Mouse (Mus musculus) forebrain, postnatal 0 days (tissue): ENCODE measurements at regions not wholly inside any gene's neighbourhood (a gene's known extent, or its start where the extent isn't known, plus 50 kb on each side); places are given as distances from the start of the nearest gene placed in this dataset.

ENCODE experiments used
- ATAC-seq: fragments of 200-750 bp; cut with Nextera tagmentation; 2 replicates; pipeline ENCODE4 v1.8.0; 2017; ENCODE audit warnings: mild to moderate bottlenecking, moderate library complexity
- DNase-seq: peaks from one replicate; pipeline ENCODE4 v3.0.0-alpha.2; 2015
- H3K27ac ChIP-seq: fragments of 300-500 bp; sonication (generic); 2 replicates; pipeline ENCODE4 v1.5.1; 2014; ENCODE audit warnings: low read depth, mild to moderate bottlenecking, antibody characterized with exemption, low read length, moderate library complexity, mixed read lengths
- H3K27me3 ChIP-seq: fragments of 300-500 bp; sonication (generic); 2 replicates; pipeline ENCODE4 v1.6.1; 2014; ENCODE audit warnings: mild to moderate bottlenecking, low read length, mixed read lengths; ENCODE audit not compliant: insufficient read depth
- H3K36me3 ChIP-seq: fragments of 300-500 bp; sonication (generic); 2 replicates; pipeline ENCODE4 v1.6.1; 2014; ENCODE audit warnings: mild to moderate bottlenecking, moderate library complexity; ENCODE audit not compliant: insufficient read depth
- H3K4me1 ChIP-seq: fragments of 300-500 bp; sonication (generic); 2 replicates; pipeline ENCODE4 v1.6.1; 2014; ENCODE audit warnings: antibody characterized with exemption; ENCODE audit not compliant: insufficient read depth
- H3K4me2 ChIP-seq: fragments of 300-500 bp; sonication (generic); 2 replicates; pipeline ENCODE4 v1.6.1; 2014; ENCODE audit warnings: low read depth, mild to moderate bottlenecking, moderate library complexity
- H3K4me3 ChIP-seq: fragments of 300-500 bp; sonication (generic); 2 replicates; pipeline ENCODE4 v1.5.1; 2014; ENCODE audit warnings: low read depth, low read length, mixed read lengths
- H3K9ac ChIP-seq: fragments of 300-500 bp; sonication (generic); 2 replicates; pipeline ENCODE4 v1.6.1; 2014; ENCODE audit warnings: mild to moderate bottlenecking
- H3K9me3 ChIP-seq: fragments of 300-500 bp; sonication (generic); 2 replicates; pipeline ENCODE4 v1.6.1; 2016; ENCODE audit warnings: low read length
- CTCF ChIP-seq: sonication (generic); IDR thresholded peaks from 2 replicates; pipeline ENCODE4 v1.5.1; 2016; ENCODE audit warnings: antibody characterized with exemption, control low read depth, low read depth
- WGBS: fragments of 180-500 bp; shearing (Covaris S2); extraction: QIAGEN DNeasy Blood & Tissue Kit; methylation state at CpG from one replicate; pipeline ENCODE4 v1.1.7; 2014; 5-methylcytosine and 5-hydroxymethylcytosine counted together

GRCm38 (mm10) chr2:50914176-50914575 lies 234.7 kb downstream of the Rnd3 start:
- Histone ChIP-seq H3K4me3 (no peak overlapping the region), H3K9me3 (no peaks in the 10 kb centered on the region), H3K27ac (no peak overlapping the region), H3K4me1 (peaks cover 7% of the 10 kb centered on the region; the same call in 1 of the 2 replicates), H3K9ac (no peak overlapping the region), H3K4me2 (no peak overlapping the region), H3K36me3 (no peaks in the 10 kb centered on the region), H3K27me3 (no peaks in the 10 kb centered on the region)
- ATAC-seq (no peak), DNase-seq (no peak)
- no peak for TF ChIP-seq CTCF

GRCm38 (mm10) chr2:50908762-50909161 lies 240.1 kb downstream of the Rnd3 start:
- no peaks in the 10 kb centered on the region for H3K27me3 ChIP-seq
- no peaks in the 10 kb centered on the region for H3K36me3 ChIP-seq
- no peaks in the 10 kb centered on the region for H3K9me3 ChIP-seq
- H3K4me3 ChIP-seq: no peak overlapping the region
- WGBS: 91% methylated on average over 3 of the region's 3 CpGs
- no peak overlapping the region for H3K4me2 ChIP-seq
- no peak for ATAC-seq
- no peak overlapping the region for H3K9ac ChIP-seq
- H3K27ac ChIP-seq: no peak overlapping the region
- TF ChIP-seq CTCF: no peak
- DNase-seq: no peak
- H3K4me1 ChIP-seq: no peaks in the 10 kb centered on the region

GRCm38 (mm10) chr2:50902701-50903100 lies 246.2 kb downstream of the Rnd3 start:
- ATAC-seq: peak; percentile 59
- no peaks in the 10 kb centered on the region for H3K27me3 ChIP-seq
- H3K4me2 ChIP-seq: peak overlapping the region; percentile 35
- TF ChIP-seq CTCF: no peak
- peak; percentile 59 for DNase-seq
- peaks cover 4% of the 10 kb centered on the region; the same call in 1 of the 2 replicates for H3K4me1 ChIP-seq
- 24% methylated on average over 8 of the region's 8 CpGs for WGBS
- H3K9me3 ChIP-seq: no peaks in the 10 kb centered on the region
- no peaks in the 10 kb centered on the region for H3K36me3 ChIP-seq
- H3K9ac ChIP-seq: no peak overlapping the region
- peak overlapping the region; percentile 54; the same call in 1 of the 2 replicates for H3K27ac ChIP-seq
- H3K4me3 ChIP-seq: peak overlapping the region; percentile 13; the same call in 1 of the 2 replicates

- no peaks in the 10 kb centered on the region for H3K9me3 ChIP-seq
- no peak for TF ChIP-seq CTCF
- H3K4me1 ChIP-seq: peaks cover 4% of the 10 kb centered on the region; the same call in 1 of the 2 replicates
- peak; percentile 61 for ATAC-seq
- H3K27me3 ChIP-seq: no peaks in the 10 kb centered on the region
- peak overlapping the region; percentile 35 for H3K4me2 ChIP-seq
- WGBS: 16% methylated on average over 9 of the region's 9 CpGs
- peak overlapping the region; percentile 13; the same call in 1 of the 2 replicates for H3K4me3 ChIP-seq
- H3K9ac ChIP-seq: peak overlapping the region; percentile 35
- H3K27ac ChIP-seq: peak overlapping the region; percentile 54
- H3K36me3 ChIP-seq: no peaks in the 10 kb centered on the region
- DNase-seq: peak; percentile 52
These were observed 246.7 kb downstream of the Rnd3 start for GRCm38 (mm10) chr2:50902220-50902619.

- TF ChIP-seq CTCF: no peak
- no peak overlapping the region for H3K4me2 ChIP-seq
- no peaks in the 10 kb centered on the region for H3K9me3 ChIP-seq
- ATAC-seq (peak; percentile 43; the same call in 1 of the 2 replicates), DNase-seq (peak; percentile 31)
- H3K36me3 ChIP-seq: no peaks in the 10 kb centered on the region
- H3K9ac ChIP-seq: no peak overlapping the region
- no peaks in the 10 kb centered on the region for H3K4me1 ChIP-seq
- no peak overlapping the region for H3K4me3 ChIP-seq
- H3K27ac ChIP-seq: no peak overlapping the region
- WGBS: 23% methylated on average over 5 of the region's 5 CpGs
- no peaks in the 10 kb centered on the region for H3K27me3 ChIP-seq
These were observed 259.9 kb downstream of the Rnd3 start for GRCm38 (mm10) chr2:50888992-50889391.

GRCm38 (mm10) chr2:50887954-50888353 lies 261.0 kb downstream of the Rnd3 start:
- no peak for TF ChIP-seq CTCF
- Histone ChIP-seq H3K4me3 (no peak overlapping the region), H3K9ac (no peak overlapping the region), H3K27ac (no peak overlapping the region), H3K9me3 (no peaks in the 10 kb centered on the region), H3K36me3 (no peaks in the 10 kb centered on the region), H3K27me3 (no peaks in the 10 kb centered on the region), H3K4me1 (no peaks in the 10 kb centered on the region), H3K4me2 (no peak overlapping the region)
- no peak for ATAC-seq
- no peak for DNase-seq
- WGBS: 80% methylated on average over 4 of the region's 4 CpGs

- H3K9ac ChIP-seq: no peak overlapping the region
- H3K36me3 ChIP-seq: no peaks in the 10 kb centered on the region
- TF ChIP-seq CTCF: no peak
- H3K9me3 ChIP-seq: no peaks in the 10 kb centered on the region
- DNase-seq: no peak
- H3K27me3 ChIP-seq: no peaks in the 10 kb centered on the region
- no peaks in the 10 kb centered on the region for H3K4me1 ChIP-seq
- no peak overlapping the region for H3K4me2 ChIP-seq
- 0 out of 2 replicates have a peak, but pooled peaks have one; percentile 45 for ATAC-seq
- no peak overlapping the region for H3K4me3 ChIP-seq
- WGBS: 14% methylated on average over 7 of the region's 7 CpGs
- H3K27ac ChIP-seq: no peak overlapping the region
These were observed 263.0 kb downstream of the Rnd3 start for GRCm38 (mm10) chr2:50885924-50886315.
